Mouse (Mus musculus) kidney, adult 2 months (tissue): Measurements from ENCODE around the gene Spint2. TPM values are rescaled to one million over a fixed set of nuclear protein-coding genes. Genes with fewer than 3 reads are reported as not detected.

ENCODE experiments used
- DNase-seq: peaks from one replicate; pipeline ENCODE4 v3.0.0; 2021
- H3K27ac ChIP-seq: fragments of 200-500 bp; 2 replicates; pipeline ENCODE4 v1.5.1; 2012; ENCODE audit warnings: low read depth, low read length, control low read depth, inconsistent platforms; ENCODE audit not compliant: insufficient read depth
- H3K27me3 ChIP-seq: fragments of 200-500 bp; replicated peaks from 2 replicates; pipeline ENCODE4 v1.6.1; 2012; ENCODE audit warnings: mild to moderate bottlenecking, moderate library complexity, low read length, inconsistent platforms; ENCODE audit not compliant: control insufficient read depth, insufficient read depth
- H3K36me3 ChIP-seq: fragments of 200-500 bp; 2 replicates; pipeline ENCODE4 v1.6.1; 2012; ENCODE audit warnings: mild to moderate bottlenecking, moderate library complexity, low read length, inconsistent platforms; ENCODE audit not compliant: control insufficient read depth, insufficient read depth
- H3K4me1 ChIP-seq: fragments of 200-500 bp; 2 replicates; pipeline ENCODE4 v1.6.1; 2011; ENCODE audit warnings: low read length; ENCODE audit not compliant: control insufficient read depth, insufficient read depth
- H3K4me3 ChIP-seq: fragments of 200-500 bp; 2 replicates; pipeline ENCODE4 v1.5.1; 2011; ENCODE audit warnings: mild to moderate bottlenecking, low read depth, low read length, control low read depth; ENCODE audit not compliant: insufficient read depth
- CTCF ChIP-seq: fragments of 200-500 bp; conservative IDR thresholded peaks from 2 replicates; pipeline ENCODE4 v1.5.1; 2011; ENCODE audit warnings: low read depth, mild to moderate bottlenecking, control low read depth, low read length, moderate library complexity, mixed read lengths; ENCODE audit not compliant: insufficient read depth, insufficient read length
- POLR2A ChIP-seq: fragments of 200-500 bp; IDR thresholded peaks from one replicate; pipeline ENCODE4 v1.6.1; 2011; ENCODE audit warnings: low read depth, low read length, control low read depth
- WGBS: fragments of 180-500 bp; shearing (Covaris S2); methylation state at CpG from one replicate; pipeline ENCODE4 v1.1.7; 2018; 5-methylcytosine and 5-hydroxymethylcytosine counted together
- polyA plus RNA-seq: library from polyadenylated mRNA; depleted of rRNA; stranded (reverse); fragments of >200 nt; gene quantifications from 2 replicates; pipeline ENCODE4 v1.2.3, GENCODE M21; 2012

Spint2 gene
- polyA plus RNA-seq, 1 experiment: 421 TPM

DNA sequence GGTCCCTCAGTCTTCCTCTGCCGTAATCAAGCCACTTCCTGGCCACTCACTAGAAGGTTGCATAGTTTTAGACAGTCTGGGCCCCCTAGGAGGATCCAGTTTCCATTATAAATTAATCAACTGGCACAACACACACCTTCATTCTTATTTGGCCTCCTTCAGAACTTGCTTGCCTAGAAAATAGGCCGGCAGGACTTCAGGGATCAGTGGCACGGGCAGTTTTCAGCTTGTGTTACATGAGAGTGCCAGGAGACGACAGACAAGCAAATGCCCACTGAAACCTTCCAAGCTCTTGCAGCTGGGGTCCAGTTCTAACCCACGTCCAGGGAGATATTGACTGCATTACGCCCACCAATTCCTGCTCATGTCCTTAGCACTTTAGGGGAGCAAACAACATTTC is 19.6 kb downstream of the Spint2 start:
- no peaks in the 10 kb centered on the region for H3K36me3 ChIP-seq
- peak overlapping the region; percentile 44; the same call in 1 of the 2 replicates for H3K27ac ChIP-seq
- WGBS: 38% methylated on average over 6 of the region's 6 CpGs
- no peaks in the 10 kb centered on the region for H3K27me3 ChIP-seq
- H3K4me3 ChIP-seq: no peak overlapping the region
- H3K4me1 ChIP-seq: peaks cover 41% of the 10 kb centered on the region
- DNase-seq: peak; percentile 84
- TF ChIP-seq POLR2A (no peak), CTCF (no peak)

DNA sequence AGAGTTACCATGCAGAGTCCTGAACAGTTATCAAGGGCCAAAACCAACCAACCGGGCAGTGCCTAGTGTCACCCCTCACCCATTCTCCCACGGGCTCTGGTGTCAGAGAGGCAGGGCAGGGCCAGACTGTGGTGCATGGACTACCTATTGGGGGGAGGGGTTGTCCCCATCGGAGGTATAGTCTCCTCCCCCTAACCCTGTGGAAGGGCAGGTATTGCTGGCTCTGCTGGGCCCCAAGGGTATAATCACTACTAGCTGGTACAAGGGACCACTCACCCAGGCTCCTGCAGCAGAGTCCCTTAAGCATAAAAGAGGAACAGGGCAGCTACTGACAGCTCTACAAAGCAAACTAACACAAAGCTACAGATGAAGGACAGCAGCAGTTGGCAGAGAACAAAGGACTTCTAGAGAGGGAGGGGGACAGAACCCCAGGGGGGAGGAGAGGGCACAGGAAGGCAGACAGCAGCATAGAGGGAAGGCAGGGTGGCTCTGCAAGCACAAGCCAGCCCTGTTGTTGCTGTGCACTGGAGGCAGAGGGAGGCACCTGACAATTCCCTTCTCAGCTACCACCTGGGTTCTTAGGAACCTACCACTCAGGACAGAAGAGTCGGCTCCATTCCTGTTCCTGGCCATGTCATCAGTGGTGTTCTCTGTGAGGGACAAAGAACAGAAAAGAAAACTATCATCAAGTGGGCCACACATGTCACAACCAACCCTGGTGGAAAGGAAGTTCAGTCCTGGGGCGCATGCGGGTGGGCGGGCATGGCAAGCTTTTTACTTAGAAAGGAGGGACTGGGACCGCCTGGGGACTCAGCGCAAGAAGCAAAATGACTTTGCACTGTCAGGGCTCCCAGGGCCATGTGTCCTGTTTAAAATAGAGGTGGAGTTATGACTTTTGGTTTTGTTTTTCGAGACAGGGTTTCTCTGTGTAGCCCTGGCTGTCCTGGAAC is 21.7 kb downstream of the Spint2 start:
- WGBS: 74% methylated on average over 10 of the region's 10 CpGs
- DNase-seq: no peak
- Histone ChIP-seq H3K4me1 (peaks cover 24% of the 10 kb centered on the region), H3K36me3 (no peaks in the 10 kb centered on the region; the same call in 1 of the 2 replicates), H3K27ac (no peak overlapping the region), H3K4me3 (no peak overlapping the region), H3K27me3 (no peaks in the 10 kb centered on the region)
- no peak for TF ChIP-seq CTCF
- no peak for TF ChIP-seq POLR2A

DNA sequence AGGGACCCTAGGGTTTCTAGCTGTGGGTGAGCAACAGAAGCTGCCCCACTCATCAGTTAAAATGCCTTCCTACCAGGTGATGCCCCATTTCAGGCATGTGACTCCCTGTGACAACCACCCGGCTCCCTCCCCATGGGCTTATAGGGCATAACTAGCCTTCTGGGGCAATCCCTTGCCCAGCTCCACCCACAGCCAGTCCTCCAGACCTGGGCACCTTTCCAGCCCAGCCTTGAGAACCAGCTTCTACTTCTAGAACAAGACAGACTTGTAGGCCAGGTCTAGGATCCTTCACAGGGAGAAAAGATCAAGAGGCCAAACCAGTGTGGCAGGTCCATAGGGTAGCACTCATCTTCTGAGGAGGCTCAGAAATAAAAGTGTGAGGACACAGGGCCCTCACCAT is 24.3 kb downstream of the Spint2 start:
- no peak overlapping the region for H3K4me3 ChIP-seq
- no peaks in the 10 kb centered on the region for H3K27me3 ChIP-seq
- no peak overlapping the region; the same call in 1 of the 2 replicates for H3K27ac ChIP-seq
- 31% methylated on average over 1 of the region's 1 CpGs for WGBS
- H3K4me1 ChIP-seq: peaks cover 14% of the 10 kb centered on the region
- TF ChIP-seq CTCF (no peak), POLR2A (no peak)
- DNase-seq: peak; percentile 92
- H3K36me3 ChIP-seq: no peaks in the 10 kb centered on the region; the same call in 1 of the 2 replicates

DNA sequence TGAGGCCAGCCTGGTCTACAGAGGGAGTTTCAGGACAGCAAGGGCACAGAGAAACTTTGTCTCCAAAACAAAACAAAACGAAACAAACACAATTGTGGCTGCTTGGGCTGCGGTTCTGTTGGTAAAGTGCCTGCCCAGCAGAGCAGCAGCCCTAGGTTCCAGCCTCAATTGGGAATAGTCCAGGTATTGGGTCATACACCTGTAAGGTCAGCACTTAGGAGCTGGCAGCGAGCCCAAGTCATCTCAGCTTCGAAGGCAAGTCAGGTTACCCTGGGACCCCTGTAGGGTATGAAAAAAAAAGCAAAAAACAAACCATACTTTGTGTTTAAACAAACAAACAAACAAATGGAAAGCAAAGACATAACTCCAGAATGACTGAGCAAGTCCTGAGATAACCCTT is 25.8 kb downstream of the Spint2 start:
- 47% methylated on average over 4 of the region's 4 CpGs for WGBS
- no peak for TF ChIP-seq CTCF
- TF ChIP-seq POLR2A: no peak
- peak; percentile 28 for DNase-seq
- Histone ChIP-seq H3K27me3 (no peaks in the 10 kb centered on the region), H3K36me3 (no peaks in the 10 kb centered on the region; the same call in 1 of the 2 replicates), H3K4me3 (no peak overlapping the region), H3K27ac (no peak overlapping the region), H3K4me1 (peaks cover 12% of the 10 kb centered on the region; the same call in 1 of the 2 replicates)

DNA sequence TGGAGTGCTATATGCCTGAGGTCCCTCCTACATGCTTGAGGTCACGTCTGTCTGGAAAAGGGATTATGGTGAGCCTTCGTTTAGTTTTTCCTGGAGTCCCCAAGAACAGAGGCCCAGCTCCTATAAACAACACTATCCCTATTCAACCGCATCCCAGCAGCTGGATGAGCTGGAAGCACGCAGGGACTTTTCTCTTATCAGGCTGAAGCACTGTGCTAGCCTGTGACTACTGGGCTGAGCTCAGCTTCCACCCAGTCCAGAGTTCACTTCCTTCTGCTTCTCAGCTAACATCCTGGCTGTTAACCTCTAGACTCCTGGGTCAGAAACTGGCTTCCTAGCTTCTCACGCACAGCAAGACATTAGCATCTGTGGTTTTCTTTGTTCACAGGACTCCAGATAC is 27.9 kb downstream of the Spint2 start:
- DNase-seq: peak; percentile 78
- TF ChIP-seq POLR2A (no peak), CTCF (no peak)
- Histone ChIP-seq H3K4me3 (no peak overlapping the region), H3K27me3 (no peaks in the 10 kb centered on the region), H3K27ac (no peak overlapping the region), H3K36me3 (no peaks in the 10 kb centered on the region; the same call in 1 of the 2 replicates), H3K4me1 (peaks cover 18% of the 10 kb centered on the region; the same call in 1 of the 2 replicates)
- WGBS: 40% methylated on average over 5 of the region's 5 CpGs

DNA sequence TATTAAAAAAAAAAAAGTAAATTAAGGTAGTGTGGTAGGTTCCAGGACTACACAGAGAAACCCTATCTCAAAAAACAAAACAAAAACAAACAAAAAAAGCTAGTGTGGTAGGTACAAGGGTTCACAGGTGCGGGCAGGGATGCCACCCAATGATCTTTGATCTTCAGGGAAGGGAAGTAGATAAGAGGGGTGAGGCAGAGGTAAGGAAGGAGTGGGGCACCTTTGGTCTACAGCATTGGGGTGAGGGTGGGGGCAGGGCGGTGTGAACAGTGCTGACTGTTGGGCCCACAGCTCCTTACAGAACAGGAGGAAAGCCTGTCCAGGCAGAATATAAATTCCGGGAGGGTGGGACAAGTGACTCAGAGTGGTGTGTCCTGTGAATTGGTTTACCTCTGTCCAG is 30.5 kb downstream of the Spint2 start:
- 67% methylated on average over 3 of the region's 3 CpGs for WGBS
- H3K4me3 ChIP-seq: no peak overlapping the region
- no peaks in the 10 kb centered on the region for H3K27me3 ChIP-seq
- no peaks in the 10 kb centered on the region; the same call in 1 of the 2 replicates for H3K36me3 ChIP-seq
- H3K27ac ChIP-seq: no peak overlapping the region
- TF ChIP-seq CTCF: no peak
- no peak for TF ChIP-seq POLR2A
- DNase-seq: no peak
- H3K4me1 ChIP-seq: peaks cover 31% of the 10 kb centered on the region; the same call in 1 of the 2 replicates

DNA sequence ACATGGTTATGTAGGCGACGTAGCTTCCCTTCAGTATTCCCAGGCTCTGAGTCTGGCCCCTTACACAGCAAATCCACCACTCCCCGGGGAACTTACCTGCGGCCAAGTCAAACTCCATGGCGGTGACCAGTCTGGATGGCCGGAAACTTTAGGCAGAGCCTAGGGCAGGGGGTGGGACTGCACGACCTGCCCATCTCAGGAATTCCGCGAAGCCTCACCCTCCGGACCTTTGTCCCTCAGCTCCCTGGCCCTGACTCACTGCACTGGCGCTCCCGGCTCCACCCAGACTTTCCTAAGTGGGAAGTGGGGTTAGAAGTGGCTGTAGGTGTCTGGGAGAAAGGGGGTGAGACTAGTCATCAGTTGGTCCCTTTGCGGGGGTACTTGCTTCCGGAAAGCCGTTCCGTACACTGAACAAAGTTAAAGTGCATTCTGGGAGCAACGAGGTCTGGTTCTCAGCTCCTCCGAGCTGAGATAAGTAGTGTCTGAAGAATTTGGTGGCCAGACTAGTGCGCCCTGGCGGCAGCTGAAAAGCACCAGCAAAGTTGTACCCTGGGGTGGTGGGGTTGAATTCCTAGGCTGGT is 33.4 kb downstream of the Spint2 start, which contains the start of gene 2200002D01Rik:
Gene 2200002D01Rik, minus strand, starts transcription at position 206 of the 581 bp plus-strand sequence.
- Histone ChIP-seq H3K4me1 (peaks cover 24% of the 10 kb centered on the region; the same call in 1 of the 2 replicates), H3K36me3 (no peaks in the 10 kb centered on the region), H3K27me3 (no peaks in the 10 kb centered on the region), H3K4me3 (peak within 1 kb of the TSS; percentile 45), H3K27ac (peak within 1 kb of the TSS; percentile 37; the same call in 1 of the 2 replicates)
- DNase-seq: peak; percentile 85
- 27% methylated on average over 20 of the region's 20 CpGs for WGBS
- TF ChIP-seq CTCF (peak; percentile 25), POLR2A (no peak)
